Mouse (Mus musculus): ENCODE measurements at regions not wholly inside any gene's neighbourhood (a gene's known extent, or its start where the extent isn't known, plus 50 kb on each side); places are given as distances from the start of the nearest gene placed in this dataset.
"Not testable (repeated sequence)": the region's sequence is repeated elsewhere in the genome, so short reads cannot be mapped to it uniquely, and the experiment has no call there.

DNA sequence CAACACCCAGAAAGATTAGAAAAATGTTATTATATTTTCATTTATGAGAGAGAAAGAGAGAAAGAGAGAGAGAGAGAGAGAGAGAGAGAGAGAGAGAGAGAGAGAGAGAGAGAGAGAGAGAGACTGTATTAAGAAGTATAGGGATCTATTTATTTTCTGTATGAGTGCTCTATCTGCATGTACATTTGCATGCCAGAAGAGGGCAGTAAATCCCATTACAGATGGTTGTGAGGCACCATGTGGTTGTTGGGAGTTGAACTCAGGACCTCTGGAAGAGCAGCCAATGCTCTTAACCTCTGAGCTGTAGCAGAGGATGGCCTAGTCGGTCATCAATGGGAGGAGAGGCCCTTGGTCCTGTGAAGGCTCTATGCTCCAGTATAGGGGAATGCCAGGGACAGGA, 91.1 kb downstream of the Mrpl39 start:
- not testable (repeated sequence) for ATAC-seq (ENCODE audit: insufficient number of reproducible peaks, low FRiP score); H3K9me3 ChIP-seq (replicated peaks); H3K4me2 ChIP-seq; H3K27ac ChIP-seq (ENCODE audit: poor library complexity, severe bottlenecking); H3K36me3 ChIP-seq; H3K27me3 ChIP-seq (replicated peaks); H3K4me3 ChIP-seq; H3K9ac ChIP-seq; H3K4me1 ChIP-seq (replicated peaks)
- 95% methylated on average over 1 of the region's 1 CpGs for WGBS

DNA sequence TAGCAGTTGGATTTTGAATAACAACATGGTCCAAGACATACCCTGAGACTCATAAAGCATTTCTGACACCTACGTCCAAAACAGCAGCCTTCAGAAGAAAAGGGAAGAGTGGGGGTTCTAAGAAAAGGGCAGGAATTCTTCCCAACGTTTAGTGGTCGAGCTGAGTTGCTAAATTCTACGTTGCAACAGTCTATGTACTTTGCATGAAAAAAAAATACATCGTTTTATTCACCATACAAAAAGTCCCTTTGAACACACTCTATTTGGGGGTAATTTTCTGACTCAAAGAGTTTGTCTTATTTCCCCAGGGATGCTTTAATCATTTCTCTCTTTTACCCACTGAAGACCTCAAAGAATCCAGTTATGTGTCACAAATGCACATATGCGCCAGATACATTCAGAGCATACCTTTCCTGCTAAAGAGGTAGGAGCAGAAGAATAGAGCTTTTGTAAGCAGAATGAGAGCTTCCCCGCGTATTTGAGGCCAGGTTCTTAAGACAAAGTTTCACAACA, 89.3 kb downstream of the Mrpl39 start:
- no peak overlapping the region for H3K4me3 ChIP-seq
- H3K4me2 ChIP-seq, result no peak overlapping the region
- no peaks in the 10 kb centered on the region for H3K4me1 ChIP-seq (replicated peaks)
- no peak for ATAC-seq (ENCODE audit: insufficient number of reproducible peaks, low FRiP score)
- no peaks in the 10 kb centered on the region for H3K9me3 ChIP-seq (replicated peaks)
- H3K27me3 ChIP-seq (replicated peaks), result no peaks in the 10 kb centered on the region
- 76% methylated on average over 8 of the region's 8 CpGs for WGBS
- H3K9ac ChIP-seq, result no peak overlapping the region
- no peak overlapping the region for H3K27ac ChIP-seq (ENCODE audit: poor library complexity, severe bottlenecking)
- no peaks in the 10 kb centered on the region for H3K36me3 ChIP-seq

DNA sequence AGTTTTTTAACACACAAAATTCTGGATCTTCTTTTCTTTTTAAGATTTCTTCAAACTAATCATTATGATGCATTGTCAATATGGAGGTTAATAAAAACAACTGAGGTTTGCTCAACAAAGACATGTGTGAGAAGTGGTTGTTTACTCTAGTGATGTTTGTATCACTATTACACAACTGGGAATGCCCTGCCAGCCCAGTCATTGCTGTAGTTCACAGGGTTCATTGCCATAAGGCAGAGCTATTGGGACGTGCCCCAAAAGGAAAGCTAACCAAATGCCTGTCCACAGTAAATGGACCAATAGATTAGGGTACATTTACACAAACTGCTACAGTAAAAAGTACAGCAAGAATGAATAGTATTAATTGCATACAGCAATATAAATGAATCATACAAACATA, 84.9 kb downstream of the Mrpl39 start:
- Histone ChIP-seq H3K36me3 (no peaks in the 10 kb centered on the region), H3K4me2 (no peak overlapping the region), H3K27ac (ENCODE audit: poor library complexity, severe bottlenecking) (no peak overlapping the region), H3K4me1 (replicated peaks) (no peaks in the 10 kb centered on the region), H3K9me3 (replicated peaks) (no peaks in the 10 kb centered on the region), H3K9ac (no peak overlapping the region), H3K27me3 (replicated peaks) (no peaks in the 10 kb centered on the region), H3K4me3 (no peak overlapping the region)
- WGBS, result 62% methylated on average over 1 of the region's 1 CpGs
- no peak for ATAC-seq (ENCODE audit: insufficient number of reproducible peaks, low FRiP score)

DNA sequence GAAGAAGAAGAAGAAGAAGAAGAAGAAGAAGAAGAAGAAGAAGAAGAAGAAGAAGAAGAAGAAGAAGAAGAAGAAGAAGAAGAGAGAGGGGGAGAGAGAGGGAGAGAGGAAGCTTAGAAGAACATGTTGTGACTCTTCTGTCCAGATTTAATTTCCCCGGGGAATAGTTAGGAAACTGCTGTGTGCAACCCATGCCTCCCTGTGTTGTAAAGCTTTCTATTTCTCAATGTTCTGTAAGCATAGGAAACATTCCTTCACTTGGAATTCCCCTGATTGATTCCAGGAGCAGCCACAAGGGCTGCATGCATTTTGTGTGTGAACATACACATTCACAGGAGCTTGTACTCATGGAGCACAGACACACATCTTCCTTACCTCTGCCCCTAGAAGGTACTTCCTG, 81.7 kb downstream of the Mrpl39 start:
- H3K27ac ChIP-seq (ENCODE audit: poor library complexity, severe bottlenecking), result no peak overlapping the region
- ATAC-seq (ENCODE audit: insufficient number of reproducible peaks, low FRiP score), result no peak
- H3K9ac ChIP-seq, result no peak overlapping the region
- no peaks in the 10 kb centered on the region for H3K27me3 ChIP-seq (replicated peaks)
- H3K4me3 ChIP-seq, result no peak overlapping the region
- H3K36me3 ChIP-seq, result no peaks in the 10 kb centered on the region
- H3K4me1 ChIP-seq (replicated peaks), result no peaks in the 10 kb centered on the region
- H3K4me2 ChIP-seq, result no peak overlapping the region
- no peaks in the 10 kb centered on the region for H3K9me3 ChIP-seq (replicated peaks)
- WGBS, result 74% methylated on average over 1 of the region's 1 CpGs

DNA sequence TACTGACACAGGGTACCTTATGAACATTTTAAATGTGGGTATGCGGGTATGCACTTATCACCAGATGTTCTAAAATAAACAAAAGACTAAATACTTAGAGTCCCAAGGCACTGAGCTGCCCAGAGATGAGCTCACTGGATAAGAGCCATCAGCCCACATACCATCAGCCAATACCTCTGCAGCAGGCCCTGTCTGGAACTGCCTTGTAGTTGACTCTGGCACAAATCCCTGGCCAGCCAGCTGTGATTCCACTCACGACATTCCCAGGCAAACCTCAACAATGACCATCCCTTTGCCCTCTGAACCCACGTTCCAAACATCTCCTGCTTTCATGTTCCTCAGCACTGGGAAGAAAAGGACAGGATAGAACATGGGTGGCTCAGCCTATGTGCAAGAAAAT, 73.7 kb downstream of the Mrpl39 start:
- Histone ChIP-seq H3K27me3 (replicated peaks) (no peaks in the 10 kb centered on the region), H3K36me3 (no peaks in the 10 kb centered on the region), H3K9ac (no peak overlapping the region), H3K4me2 (no peak overlapping the region), H3K27ac (ENCODE audit: poor library complexity, severe bottlenecking) (no peak overlapping the region), H3K9me3 (replicated peaks) (no peaks in the 10 kb centered on the region), H3K4me1 (replicated peaks) (no peaks in the 10 kb centered on the region), H3K4me3 (no peak overlapping the region)
- ATAC-seq (ENCODE audit: insufficient number of reproducible peaks, low FRiP score), result no peak
- 42% methylated on average over 3 of the region's 3 CpGs for WGBS

DNA sequence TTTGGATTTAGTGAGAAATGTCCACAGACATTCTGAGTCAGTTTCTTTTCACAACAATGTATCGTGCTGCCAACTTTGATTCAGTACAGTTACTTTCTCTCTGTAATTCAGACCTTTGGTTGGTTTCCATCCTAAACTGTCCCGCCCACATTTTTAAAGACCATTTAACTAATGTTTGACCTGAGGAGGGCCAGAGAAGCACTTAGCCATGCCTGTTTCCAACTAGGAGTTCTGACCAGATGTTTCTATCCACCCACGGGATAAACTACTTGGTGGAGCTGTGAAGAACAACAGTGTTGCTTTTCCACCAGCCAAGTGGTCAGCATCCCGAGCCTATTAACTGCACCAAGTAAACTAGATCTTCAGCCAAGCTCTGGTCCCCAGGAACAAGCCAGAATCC, 72.0 kb downstream of the Mrpl39 start:
- H3K27me3 ChIP-seq (replicated peaks), result no peaks in the 10 kb centered on the region
- H3K4me1 ChIP-seq (replicated peaks), result no peaks in the 10 kb centered on the region
- no peak overlapping the region for H3K4me3 ChIP-seq
- ATAC-seq (ENCODE audit: insufficient number of reproducible peaks, low FRiP score), result no peak
- H3K4me2 ChIP-seq, result no peak overlapping the region
- H3K36me3 ChIP-seq, result no peaks in the 10 kb centered on the region
- H3K27ac ChIP-seq (ENCODE audit: poor library complexity, severe bottlenecking), result no peak overlapping the region
- peaks cover 7% of the 10 kb centered on the region for H3K9me3 ChIP-seq (replicated peaks)
- no peak overlapping the region for H3K9ac ChIP-seq
- 73% methylated on average over 4 of the region's 4 CpGs for WGBS

All from heart, embryonic 12.5 days (tissue).